Mouse (Mus musculus) CH12.LX (cell line): ENCODE data around the gene Csmd2. TPM values are rescaled to one million over a fixed set of nuclear protein-coding genes. Genes with fewer than 3 reads are reported as not detected.

Experiments used
- DNase-seq: peaks from one replicate; pipeline ENCODE4 v3.0.0-alpha.2; 2013; ENCODE audit errors: extremely low read depth
- H3K27ac ChIP-seq: 2 replicates; pipeline ENCODE4 v1.5.1; 2012; ENCODE audit warnings: low read depth, mild to moderate bottlenecking, control low read depth, moderate library complexity; ENCODE audit not compliant: insufficient read depth
- H3K27me3 ChIP-seq: replicated peaks from 2 replicates; pipeline ENCODE3; 2012; ENCODE audit warnings: inconsistent platforms
- H3K36me3 ChIP-seq, 2 experiments: replicated peaks in 1 of 2; 2 replicates each; pipeline versions ENCODE3 to v1.6.1; 2012; ENCODE audit warnings: inconsistent platforms in 1 of 2, low read length in 1 of 2, mild to moderate bottlenecking in 1 of 2, mixed read lengths in 1 of 2, moderate library complexity in 1 of 2; ENCODE audit not compliant: control insufficient read depth in 1 of 2, insufficient read depth in 1 of 2
- H3K4me1 ChIP-seq, 2 experiments: 2 replicates each; pipeline ENCODE4 v1.6.1; 2012; ENCODE audit warnings: inconsistent platforms in 1 of 2, moderate library complexity in 1 of 2; ENCODE audit not compliant: insufficient read depth in 2 of 2, control insufficient read depth in 1 of 2
- H3K4me2 ChIP-seq: 2 replicates; pipeline ENCODE4 v1.6.1; 2012; ENCODE audit warnings: low read depth, mild to moderate bottlenecking, control low read depth; ENCODE audit not compliant: poor library complexity, insufficient read depth, severe bottlenecking
- H3K4me3 ChIP-seq, 3 experiments: fragments of 150-350 bp in 1 of 3; sonication (generic) in 1 of 3; replicated peaks in 1 of 3; 2 replicates each; pipeline versions ENCODE3 to v1.5.1; 2011 to 2012; ENCODE audit warnings: low read depth in 2 of 3, low read length in 2 of 3, mild to moderate bottlenecking in 2 of 3, moderate library complexity in 2 of 3, control low read depth in 1 of 3, improper control_type of control experiment in 1 of 3, inconsistent platforms in 1 of 3, mixed read lengths in 1 of 3; ENCODE audit not compliant: poor library complexity in 1 of 3
- H3K79me2 ChIP-seq: replicated peaks from 2 replicates; pipeline ENCODE4 v1.6.1; 2012; ENCODE audit warnings: mild to moderate bottlenecking, moderate library complexity; ENCODE audit not compliant: control insufficient read depth, poor library complexity, insufficient read depth, severe bottlenecking; ENCODE audit errors: extremely low read depth
- H3K9ac ChIP-seq: 2 replicates; pipeline ENCODE4 v1.6.1; 2012; ENCODE audit warnings: low read depth, mild to moderate bottlenecking, control low read depth, moderate library complexity; ENCODE audit not compliant: insufficient read depth
- H3K9me3 ChIP-seq: replicated peaks from 2 replicates; pipeline ENCODE3; 2012; ENCODE audit warnings: low read length, inconsistent platforms, mixed read lengths
- CHD1 ChIP-seq: IDR thresholded peaks from 2 replicates; pipeline ENCODE4 v1.6.1; 2012; ENCODE audit warnings: low read depth, low read length, improper control_type of control experiment, inconsistent platforms
- CHD2 ChIP-seq: IDR thresholded peaks from 2 replicates; pipeline ENCODE4 v1.6.1; 2011; ENCODE audit warnings: low read length, improper control_type of control experiment
- ELF1 ChIP-seq: IDR thresholded peaks from 2 replicates; pipeline ENCODE4 v1.6.1; 2014; ENCODE audit warnings: low read depth, mild to moderate bottlenecking, inconsistent platforms, low read length, improper control_type of control experiment
- HCFC1 ChIP-seq: IDR thresholded peaks from 2 replicates; pipeline ENCODE4 v1.6.1; 2012; ENCODE audit warnings: low read depth, mild to moderate bottlenecking, inconsistent platforms, low read length, improper control_type of control experiment
- IRF4 ChIP-seq: IDR thresholded peaks from 2 replicates; pipeline ENCODE4 v1.6.1; 2014; ENCODE audit warnings: low read depth, mild to moderate bottlenecking, inconsistent platforms, low read length, improper control_type of control experiment
- JUN ChIP-seq: IDR thresholded peaks from 2 replicates; pipeline ENCODE4 v1.6.1; 2011; ENCODE audit warnings: low read depth, mild to moderate bottlenecking, low read length, improper control_type of control experiment, moderate library complexity; ENCODE audit not compliant: insufficient read depth
- MAFK ChIP-seq: IDR thresholded peaks from 2 replicates; pipeline ENCODE4 v1.6.1; 2011; ENCODE audit warnings: low read length, improper control_type of control experiment; ENCODE audit not compliant: insufficient replicate concordance
- MAZ ChIP-seq: IDR thresholded peaks from 2 replicates; pipeline ENCODE4 v1.6.1; 2012; ENCODE audit warnings: low read depth, mild to moderate bottlenecking, inconsistent platforms, low read length, improper control_type of control experiment, moderate library complexity
- MEF2A ChIP-seq: IDR thresholded peaks from 2 replicates; pipeline ENCODE4 v1.6.1; 2014; ENCODE audit warnings: low read depth, mild to moderate bottlenecking, inconsistent platforms, low read length, improper control_type of control experiment, borderline replicate concordance
- MYC ChIP-seq: IDR thresholded peaks from 2 replicates; pipeline ENCODE4 v1.6.1; 2011; ENCODE audit warnings: low read depth, mild to moderate bottlenecking, improper control_type of control experiment, low read length
- NELFE ChIP-seq: IDR thresholded peaks from 2 replicates; pipeline ENCODE4 v1.6.1; 2011; ENCODE audit warnings: low read depth, low read length, improper control_type of control experiment
- NRF1 ChIP-seq: IDR thresholded peaks from 2 replicates; pipeline ENCODE4 v1.6.1; 2014; ENCODE audit warnings: low read depth, mild to moderate bottlenecking, inconsistent platforms, low read length, improper control_type of control experiment, moderate library complexity
- PAX5 ChIP-seq: IDR thresholded peaks from 2 replicates; pipeline ENCODE4 v1.6.1; 2012; ENCODE audit warnings: low read length, inconsistent platforms, mixed read lengths
- POLR2A ChIP-seq: IDR thresholded peaks from 2 replicates; pipeline ENCODE4 v1.6.1; 2011; ENCODE audit warnings: low read depth, mild to moderate bottlenecking, improper control_type of control experiment, low read length
- RAD21 ChIP-seq: IDR thresholded peaks from 2 replicates; pipeline ENCODE4 v1.6.1; 2011; ENCODE audit warnings: low read depth, mild to moderate bottlenecking, low read length, improper control_type of control experiment, moderate library complexity
- RCOR1 ChIP-seq: conservative IDR thresholded peaks from 2 replicates; pipeline ENCODE4 v1.6.1; 2012; ENCODE audit warnings: low read depth, mild to moderate bottlenecking, inconsistent platforms, low read length, improper control_type of control experiment
- SIN3A ChIP-seq: IDR thresholded peaks from 2 replicates; pipeline ENCODE4 v1.6.1; 2012; ENCODE audit warnings: low read length, improper control_type of control experiment, inconsistent platforms
- SMC3 ChIP-seq: IDR thresholded peaks from 2 replicates; pipeline ENCODE4 v1.6.1; 2011; ENCODE audit warnings: low read depth, low read length, improper control_type of control experiment
- UBTF ChIP-seq: IDR thresholded peaks from 2 replicates; pipeline ENCODE4 v1.6.1; 2012; ENCODE audit warnings: low read depth, mild to moderate bottlenecking, inconsistent platforms, low read length, improper control_type of control experiment, moderate library complexity
- USF1 ChIP-seq: IDR thresholded peaks from 2 replicates; pipeline ENCODE4 v1.6.1; 2014; ENCODE audit warnings: low read depth, mild to moderate bottlenecking, inconsistent platforms, low read length, improper control_type of control experiment
- ZC3H11A ChIP-seq: IDR thresholded peaks from 2 replicates; pipeline ENCODE4 v1.6.1; 2012; ENCODE audit warnings: low read depth, mild to moderate bottlenecking, inconsistent platforms, low read length, improper control_type of control experiment
- ZKSCAN1 ChIP-seq: IDR thresholded peaks from 2 replicates; pipeline ENCODE4 v1.6.1; 2012; ENCODE audit warnings: low read depth, inconsistent platforms, low read length, improper control_type of control experiment, borderline replicate concordance
- ZMIZ1 ChIP-seq: IDR thresholded peaks from 2 replicates; pipeline ENCODE4 v1.6.1; 2012; ENCODE audit warnings: low read depth, mild to moderate bottlenecking, inconsistent platforms, low read length, improper control_type of control experiment
- dilution Hi-C: fragments of 300-500 bp; cut with MboI; formaldehyde crosslinking; loops from 2 replicates; pipeline ENCODE4 v1.14.3; 2020; ENCODE audit warnings: low sequenced_read_pairs; ENCODE audit not compliant: extremely low pct_unique_long_range_greater_than_20kb, extremely low pct_ligation_motif_present
- in situ Hi-C: fragments of 300-500 bp; cut with MboI; formaldehyde crosslinking; loops from 3 replicates; pipeline ENCODE4 v1.14.3; 2019; ENCODE audit warnings: low sequenced_read_pairs, low pct_ligation_motif_present, low pct_unique_long_range_greater_than_20kb, mixed read lengths
- polyA plus RNA-seq: library from polyadenylated mRNA; unstranded; fragments of >175 nt; gene quantifications from 2 replicates; pipeline ENCODE4 v1.2.1, GENCODE M21; 2012; ENCODE audit warnings: low read depth; ENCODE audit not compliant: insufficient read length
- total RNA-seq, 2 experiments: library from RNA; depleted of rRNA; stranded (reverse); fragments of 300-350 nt in 1 of 2; fragments of >200 nt in 1 of 2; gene quantifications; 2 replicates each; pipeline ENCODE4 v1.2.3; 2012 to 2014

The Csmd2 gene
- total and polyA plus RNA-seq, 3 experiments: 0.08 to 0.80 TPM; not detected in 1

- in situ Hi-C loops: no loop called here
- H3K9ac ChIP-seq: no peak overlapping the region
Observed at GRCm38 (mm10) chr4:128397804-128398203, 410.1 kb downstream of the Csmd2 start.

DNA sequence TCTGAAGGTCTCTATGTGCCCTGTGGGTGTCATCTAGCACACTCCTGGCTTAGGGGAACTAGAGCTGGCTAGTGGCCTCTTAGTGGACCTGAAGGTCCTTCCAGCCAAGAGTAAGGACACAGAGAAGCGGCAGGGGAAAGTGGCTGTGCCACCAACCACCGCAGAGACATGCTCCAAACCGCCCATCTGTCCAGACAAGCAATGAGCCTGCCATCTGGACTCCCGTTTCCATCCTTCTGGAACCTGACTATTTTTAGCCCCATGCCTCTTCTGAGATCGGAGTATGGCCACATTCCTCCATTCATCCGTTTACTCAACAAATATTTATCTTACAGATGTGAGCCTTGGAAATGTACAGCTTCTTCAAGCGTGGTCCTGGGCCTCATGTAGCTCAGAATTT is 411.3 kb downstream of the Csmd2 start:
- TF ChIP-seq MEF2A (no peak), NRF1 (no peak), ZMIZ1 (no peak), SMC3 (no peak), IRF4 (no peak), HCFC1 (no peak), MYC (no peak), UBTF (no peak), RAD21 (no peak), NELFE (no peak), RCOR1 (no peak), ZC3H11A (no peak), MAZ (no peak), USF1 (no peak), JUN (no peak)
- Histone ChIP-seq H3K27ac (no peak overlapping the region), H3K4me3 (no peak overlapping the region), H3K9me3 (peaks cover 21% of the 10 kb centered on the region), H3K4me1 (no peaks in the 10 kb centered on the region), H3K36me3 (no peaks in the 10 kb centered on the region), H3K27me3 (peaks cover 2% of the 10 kb centered on the region), H3K79me2 (no peaks in the 10 kb centered on the region), H3K4me2 (no peak overlapping the region), H3K9ac (no peak overlapping the region)
- DNase-seq: no peak
- dilution Hi-C loops: no loop called here
- in situ Hi-C loops: no loop called here

More at GRCm38 (mm10) chr4:128397804-128398203, 410.1 kb downstream of the Csmd2 start:
- Histone ChIP-seq H3K27me3 (peaks cover 2% of the 10 kb centered on the region), H3K4me3 (no peak overlapping the region), H3K4me1 (no peaks in the 10 kb centered on the region), H3K4me2 (no peak overlapping the region), H3K9me3 (peaks cover 24% of the 10 kb centered on the region), H3K27ac (no peak overlapping the region), H3K79me2 (no peaks in the 10 kb centered on the region), H3K36me3 (no peaks in the 10 kb centered on the region)
- dilution Hi-C loops: no loop called here
- no peak for DNase-seq
- TF ChIP-seq USF1 (no peak), SIN3A (no peak), MAFK (no peak), HCFC1 (no peak), SMC3 (no peak), ZKSCAN1 (no peak), CHD2 (no peak), RCOR1 (no peak), NELFE (no peak), IRF4 (no peak), RAD21 (no peak), CHD1 (no peak), ELF1 (no peak), PAX5 (no peak), POLR2A (no peak), NRF1 (no peak)
